Mouse (Mus musculus): ENCODE results near the gene Tacr3.

DNA sequence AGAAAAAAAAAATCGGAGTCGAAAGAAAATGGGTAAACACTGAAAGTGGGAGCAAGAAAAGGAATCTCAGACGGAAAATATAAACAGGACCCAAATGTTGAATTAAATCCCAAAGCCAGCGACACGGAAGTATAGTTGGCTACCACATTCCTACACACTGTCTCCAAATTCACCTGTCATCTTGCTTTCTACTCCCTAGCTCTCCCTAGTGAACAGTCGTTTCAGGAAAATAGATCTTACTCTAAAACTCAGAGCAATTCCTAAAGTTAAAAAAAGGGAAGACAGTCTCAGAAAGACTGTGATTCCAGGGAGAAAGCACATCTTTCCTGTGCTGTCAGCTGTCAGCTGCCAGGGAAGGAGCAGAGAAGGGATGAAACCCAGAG lies 324 bp upstream of the Tacr3 start:
- TF ChIP-seq MAFK (IDR thresholded peaks at IDR 0.05; ENCODE audit: insufficient read depth, low read depth, low read length) (no peak), CHD2 (IDR thresholded peaks at IDR 0.05; ENCODE audit: low read depth, low read length) (no peak), ZNF384 (IDR thresholded peaks at IDR 0.05; ENCODE audit: low read depth, low read length) (no peak), HCFC1 (IDR thresholded peaks at IDR 0.05; ENCODE audit: borderline replicate concordance, insufficient read depth, low read length) (no peak)

Measured in ES-E14 (cell line).